Mouse (Mus musculus): Measurements from ENCODE around the gene Mylk3.

DNA sequence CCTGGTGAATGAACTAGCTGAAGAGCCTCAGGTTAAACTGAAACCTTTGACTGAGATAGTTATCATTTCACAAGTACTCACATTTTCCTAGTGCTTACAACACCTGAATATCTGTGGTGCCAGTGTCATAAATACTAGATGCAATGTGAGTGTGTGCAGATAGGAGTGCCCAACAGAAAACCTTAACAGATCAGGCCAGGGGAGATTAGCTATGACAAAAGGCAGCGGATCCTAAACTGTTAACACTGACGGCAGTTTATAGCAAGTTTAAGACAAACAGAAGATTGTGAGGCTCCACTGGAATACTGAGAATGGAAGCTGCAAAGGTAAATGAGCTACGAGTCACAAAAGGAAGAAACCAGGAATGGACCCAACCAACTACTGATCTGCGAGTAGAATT lies 40.9 kb upstream of the Mylk3 start:
- TF ChIP-seq CTCF (IDR thresholded peaks at IDR 0.05; ENCODE audit: low read depth) (peak; percentile 16; the same call in 1 of the 2 replicates), EP300 (optimal IDR thresholded peaks at IDR 0.05) (no peak)

All from stomach, postnatal 0 days (tissue).